Mouse (Mus musculus) embryonic facial prominence, embryonic 13.5 days (tissue): ENCODE results near the gene Ces1h. TPM values are rescaled to one million over a fixed set of nuclear protein-coding genes. Genes with fewer than 3 reads are reported as not detected.
"Not testable (repeated sequence)": the region's sequence is repeated elsewhere in the genome, so short reads cannot be mapped to it uniquely, and the experiment has no call there.

Source experiments
- ATAC-seq: fragments of 200-750 bp; cut with Nextera tagmentation; 2 replicates; pipeline ENCODE4 v1.8.0; 2017; ENCODE audit warnings: low read depth; ENCODE audit not compliant: insufficient number of reproducible peaks, insufficient read depth, low FRiP score, low TSS enrichment
- H3K27ac ChIP-seq: fragments of 300-500 bp; sonication (generic); 2 replicates; pipeline ENCODE4 v1.5.1; 2015; ENCODE audit warnings: moderate library complexity, mild to moderate bottlenecking, inconsistent platforms
- H3K27me3 ChIP-seq: fragments of 300-500 bp; sonication (generic); 2 replicates; pipeline ENCODE4 v1.6.1; 2015; ENCODE audit warnings: mild to moderate bottlenecking, inconsistent platforms
- H3K36me3 ChIP-seq: fragments of 300-500 bp; sonication (generic); 2 replicates; pipeline ENCODE4 v1.6.1; 2015; ENCODE audit warnings: mild to moderate bottlenecking, inconsistent platforms
- H3K4me1 ChIP-seq: fragments of 300-500 bp; sonication (generic); 2 replicates; pipeline ENCODE4 v1.6.1; 2015; ENCODE audit warnings: inconsistent platforms
- H3K4me2 ChIP-seq: fragments of 300-500 bp; sonication (generic); 2 replicates; pipeline ENCODE4 v1.6.1; 2015; ENCODE audit warnings: moderate library complexity, mild to moderate bottlenecking, inconsistent platforms
- H3K4me3 ChIP-seq: fragments of 300-500 bp; sonication (generic); 2 replicates; pipeline ENCODE4 v1.5.1; 2015; ENCODE audit warnings: mild to moderate bottlenecking, inconsistent platforms
- H3K9ac ChIP-seq: fragments of 300-500 bp; sonication (generic); 2 replicates; pipeline ENCODE4 v1.6.1; 2015; ENCODE audit warnings: mild to moderate bottlenecking, inconsistent platforms
- H3K9me3 ChIP-seq: fragments of 300-500 bp; sonication (generic); 2 replicates; pipeline ENCODE4 v1.6.1; 2016; ENCODE audit warnings: inconsistent platforms
- WGBS: fragments of 180-500 bp; shearing (Covaris S2); methylation state at CpG from one replicate; pipeline ENCODE4 v1.1.7; 2015; ENCODE audit warnings: mixed read lengths; 5-methylcytosine and 5-hydroxymethylcytosine counted together
- polyA plus RNA-seq: library from polyadenylated mRNA; unstranded; fragments of >200 nt; fragmentation: Nextera tagmentation; extraction: Ambion mirVana; gene quantifications from 2 replicates; pipeline ENCODE4 v1.2.1, GENCODE M21; 2015

The Ces1h gene
- not detected in 2 replicates for polyA plus RNA-seq

GRCm38 (mm10) chr8:93379625-93380024 is at the start of gene Ces1h:
Ces1h (minus strand) TSS chr8:93379725.
- no peak for ATAC-seq
- H3K4me3 ChIP-seq = no peak within 1 kb of the TSS
- H3K4me1 ChIP-seq = no peaks in the 10 kb centered on the region

GRCm38 (mm10) chr8:93427195-93427594 is 47.7 kb upstream of the Ces1h start:
- no peaks in the 10 kb centered on the region for H3K36me3 ChIP-seq
- H3K27me3 ChIP-seq = no peaks in the 10 kb centered on the region
- H3K9me3 ChIP-seq = no peaks in the 10 kb centered on the region
- H3K9ac ChIP-seq = no peak overlapping the region
- no peak overlapping the region for H3K27ac ChIP-seq
- no peaks in the 10 kb centered on the region for H3K4me1 ChIP-seq
- no peak overlapping the region for H3K4me2 ChIP-seq
- WGBS = 86% methylated on average over 16 of the region's 16 CpGs
- no peak for ATAC-seq
- no peak overlapping the region for H3K4me3 ChIP-seq

More at GRCm38 (mm10) chr8:93379625-93380024, at the start of gene Ces1h:
- no peak within 1 kb of the TSS for H3K9ac ChIP-seq
- H3K4me2 ChIP-seq = no peak within 1 kb of the TSS
- no peak within 1 kb of the TSS for H3K27ac ChIP-seq
- 84% methylated on average over 4 of the region's 4 CpGs for WGBS
- H3K36me3 ChIP-seq = no peaks in the 10 kb centered on the region
- no peaks in the 10 kb centered on the region for H3K9me3 ChIP-seq
- H3K27me3 ChIP-seq = no peaks in the 10 kb centered on the region

- ATAC-seq = no peak
- H3K27ac ChIP-seq = no peak overlapping the region
- H3K36me3 ChIP-seq = no peaks in the 10 kb centered on the region
- 74% methylated on average over 4 of the region's 4 CpGs for WGBS
- H3K4me2 ChIP-seq = no peak overlapping the region
- no peak overlapping the region for H3K9ac ChIP-seq
- H3K4me3 ChIP-seq = no peak overlapping the region
- H3K27me3 ChIP-seq = no peaks in the 10 kb centered on the region
- no peaks in the 10 kb centered on the region for H3K4me1 ChIP-seq
- no peaks in the 10 kb centered on the region for H3K9me3 ChIP-seq
Measured at GRCm38 (mm10) chr8:93415387-93415786, 35.9 kb upstream of the Ces1h start.

- no peaks in the 10 kb centered on the region for H3K9me3 ChIP-seq
- no peak for ATAC-seq
- WGBS = 80% methylated on average over 2 of the region's 2 CpGs
- no peak overlapping the region for H3K9ac ChIP-seq
- H3K27ac ChIP-seq = no peak overlapping the region
- no peak overlapping the region for H3K4me3 ChIP-seq
- no peaks in the 10 kb centered on the region for H3K36me3 ChIP-seq
- H3K27me3 ChIP-seq = no peaks in the 10 kb centered on the region
- no peak overlapping the region for H3K4me2 ChIP-seq
- H3K4me1 ChIP-seq = no peaks in the 10 kb centered on the region
Measured at GRCm38 (mm10) chr8:93408830-93409229, 29.3 kb upstream of the Ces1h start.

GRCm38 (mm10) chr8:93399698-93400097 is 20.2 kb upstream of the Ces1h start:
- Histone ChIP-seq H3K4me3 (no peak overlapping the region), H3K4me1 (no peaks in the 10 kb centered on the region), H3K4me2 (no peak overlapping the region), H3K27ac (no peak overlapping the region), H3K27me3 (no peaks in the 10 kb centered on the region), H3K9me3 (no peaks in the 10 kb centered on the region), H3K9ac (no peak overlapping the region), H3K36me3 (no peaks in the 10 kb centered on the region)
- WGBS = 70% methylated on average over 2 of the region's 2 CpGs
- ATAC-seq = no peak

- H3K9ac ChIP-seq = no peak overlapping the region
- no peak overlapping the region for H3K4me2 ChIP-seq
- H3K4me3 ChIP-seq = no peak overlapping the region
- H3K36me3 ChIP-seq = no peaks in the 10 kb centered on the region
- ATAC-seq = no peak
- H3K27me3 ChIP-seq = no peaks in the 10 kb centered on the region
- WGBS = 40% methylated on average over 1 of the region's 1 CpGs
- H3K27ac ChIP-seq = no peak overlapping the region
- no peaks in the 10 kb centered on the region for H3K4me1 ChIP-seq
- no peaks in the 10 kb centered on the region for H3K9me3 ChIP-seq
Measured at GRCm38 (mm10) chr8:93398044-93398443, 18.5 kb upstream of the Ces1h start.

GRCm38 (mm10) chr8:93394079-93394619 is 14.6 kb upstream of the Ces1h start:
- H3K4me1 ChIP-seq, H3K27me3 ChIP-seq, H3K4me2 ChIP-seq, ATAC-seq, H3K9me3 ChIP-seq, H3K9ac ChIP-seq, H3K4me3 ChIP-seq, H3K27ac ChIP-seq, H3K36me3 ChIP-seq: not testable (repeated sequence)
- 73% methylated on average over 8 of the region's 8 CpGs for WGBS

- Histone ChIP-seq H3K4me2 (no peak overlapping the region), H3K27ac (no peak overlapping the region), H3K36me3 (no peaks in the 10 kb centered on the region), H3K4me3 (no peak overlapping the region), H3K4me1 (no peaks in the 10 kb centered on the region), H3K9ac (no peak overlapping the region), H3K9me3 (no peaks in the 10 kb centered on the region), H3K27me3 (no peaks in the 10 kb centered on the region)
- ATAC-seq = no peak
- WGBS = 44% methylated on average over 2 of the region's 2 CpGs
Measured at GRCm38 (mm10) chr8:93369481-93369880, 10.0 kb downstream of the Ces1h start.

- no peak for ATAC-seq
- Histone ChIP-seq H3K4me3 (no peak overlapping the region), H3K9ac (no peak overlapping the region), H3K4me1 (peaks cover 3% of the 10 kb centered on the region; the same call in 1 of the 2 replicates), H3K4me2 (no peak overlapping the region), H3K27ac (no peak overlapping the region), H3K36me3 (no peaks in the 10 kb centered on the region), H3K9me3 (no peaks in the 10 kb centered on the region), H3K27me3 (no peaks in the 10 kb centered on the region)
Measured at GRCm38 (mm10) chr8:93360113-93360512, 19.4 kb downstream of the Ces1h start.

GRCm38 (mm10) chr8:93339531-93339930 is 40.0 kb downstream of the Ces1h start:
- Histone ChIP-seq H3K27ac (no peak overlapping the region), H3K9ac (no peak overlapping the region), H3K4me1 (no peaks in the 10 kb centered on the region), H3K9me3 (no peaks in the 10 kb centered on the region), H3K4me3 (no peak overlapping the region), H3K36me3 (no peaks in the 10 kb centered on the region), H3K27me3 (no peaks in the 10 kb centered on the region), H3K4me2 (no peak overlapping the region)
- ATAC-seq = no peak
- 84% methylated on average over 2 of the region's 2 CpGs for WGBS

GRCm38 (mm10) chr8:93337207-93337606 is 42.3 kb downstream of the Ces1h start, which contains the start of gene Ces1g:
Ces1g (minus strand) TSS chr8:93337308.
- Histone ChIP-seq H3K9me3 (no peaks in the 10 kb centered on the region), H3K4me2 (no peak within 1 kb of the TSS), H3K27me3 (no peaks in the 10 kb centered on the region), H3K4me1 (no peaks in the 10 kb centered on the region), H3K9ac (no peak within 1 kb of the TSS), H3K27ac (no peak within 1 kb of the TSS), H3K36me3 (no peaks in the 10 kb centered on the region), H3K4me3 (no peak within 1 kb of the TSS)
- WGBS = 64% methylated on average over 3 of the region's 3 CpGs
- ATAC-seq = no peak

GRCm38 (mm10) chr8:93332703-93333102 is 46.8 kb downstream of the Ces1h start:
- Histone ChIP-seq H3K9me3 (no peaks in the 10 kb centered on the region), H3K4me2 (no peak overlapping the region), H3K4me3 (no peak overlapping the region), H3K27ac (no peak overlapping the region), H3K36me3 (no peaks in the 10 kb centered on the region), H3K9ac (no peak overlapping the region), H3K4me1 (no peaks in the 10 kb centered on the region), H3K27me3 (no peaks in the 10 kb centered on the region)
- 75% methylated on average over 1 of the region's 1 CpGs for WGBS
- ATAC-seq = no peak
